Mouse (Mus musculus) hindbrain, embryonic 13.5 days (tissue): ENCODE measurements around the gene Gm5485. TPM values are rescaled to one million over a fixed set of nuclear protein-coding genes. Genes with fewer than 3 reads are reported as not detected.

Source experiments
- ATAC-seq: fragments of 200-750 bp; cut with Nextera tagmentation; 2 replicates; pipeline ENCODE4 v1.8.0; 2017; ENCODE audit warnings: moderate TSS enrichment; ENCODE audit not compliant: low FRiP score
- H3K27ac ChIP-seq: fragments of 300-500 bp; sonication (generic); 2 replicates; pipeline ENCODE4 v1.5.1; 2015; ENCODE audit warnings: inconsistent platforms, mild to moderate bottlenecking, moderate library complexity
- H3K27me3 ChIP-seq: fragments of 300-500 bp; sonication (generic); 2 replicates; pipeline ENCODE4 v1.6.1; 2015; ENCODE audit warnings: mild to moderate bottlenecking, inconsistent platforms
- H3K36me3 ChIP-seq: fragments of 300-500 bp; sonication (generic); 2 replicates; pipeline ENCODE4 v1.6.1; 2015; ENCODE audit warnings: mild to moderate bottlenecking, inconsistent platforms
- H3K4me1 ChIP-seq: fragments of 300-500 bp; sonication (generic); replicated peaks from 2 replicates; pipeline ENCODE4 v1.6.1; 2015; ENCODE audit warnings: inconsistent platforms
- H3K4me2 ChIP-seq: fragments of 300-500 bp; sonication (generic); 2 replicates; pipeline ENCODE4 v1.6.1; 2015; ENCODE audit warnings: inconsistent platforms, mild to moderate bottlenecking, moderate library complexity
- H3K4me3 ChIP-seq: fragments of 300-500 bp; sonication (generic); 2 replicates; pipeline ENCODE4 v1.5.1; 2015; ENCODE audit warnings: mild to moderate bottlenecking, inconsistent platforms
- H3K9ac ChIP-seq: fragments of 300-500 bp; sonication (generic); 2 replicates; pipeline ENCODE4 v1.6.1; 2015; ENCODE audit warnings: mild to moderate bottlenecking, inconsistent platforms
- H3K9me3 ChIP-seq: fragments of 300-500 bp; sonication (generic); 2 replicates; pipeline ENCODE4 v1.6.1; 2016; ENCODE audit warnings: inconsistent platforms
- WGBS: fragments of 180-500 bp; shearing (Covaris S2); methylation state at CpG from one replicate; pipeline ENCODE4 v1.1.7; 2015; 5-methylcytosine and 5-hydroxymethylcytosine counted together
- polyA plus RNA-seq: library from polyadenylated mRNA; unstranded; fragments of >200 nt; fragmentation: Nextera tagmentation; extraction: Ambion mirVana; gene quantifications from 2 replicates; pipeline ENCODE4 v1.2.1, GENCODE M21; 2015

Gene Gm5485
- polyA plus RNA-seq, 1 experiment from 2014 or later, result not detected

GRCm38 (mm10) chr16:48356417-48356816 lies 55.8 kb downstream of the Gm5485 start:
- WGBS, result 84% methylated on average over 1 of the region's 1 CpGs
- H3K4me1 ChIP-seq, result no peaks in the 10 kb centered on the region
- H3K4me2 ChIP-seq, result no peak overlapping the region
- H3K9me3 ChIP-seq, result no peaks in the 10 kb centered on the region
- H3K4me3 ChIP-seq, result no peak overlapping the region
- H3K27me3 ChIP-seq, result no peaks in the 10 kb centered on the region
- H3K27ac ChIP-seq, result no peak overlapping the region
- ATAC-seq, result no peak
- H3K36me3 ChIP-seq, result no peaks in the 10 kb centered on the region
- H3K9ac ChIP-seq, result no peak overlapping the region

GRCm38 (mm10) chr16:48355716-48356115 lies 56.5 kb downstream of the Gm5485 start:
- Histone ChIP-seq H3K27ac (no peak overlapping the region), H3K9me3 (no peaks in the 10 kb centered on the region), H3K9ac (no peak overlapping the region), H3K4me2 (no peak overlapping the region), H3K27me3 (no peaks in the 10 kb centered on the region), H3K4me3 (no peak overlapping the region), H3K4me1 (no peaks in the 10 kb centered on the region), H3K36me3 (no peaks in the 10 kb centered on the region)
- WGBS, result 86% methylated on average over 5 of the region's 5 CpGs
- ATAC-seq, result no peak

Other genes starting within 250 kb of the Gm5485 start
- not detected in 2 replicates for gene Dppa4, start 128.7 kb downstream of the Gm5485 start, polyA plus RNA-seq
- 0.10 TPM in 1 of 2 replicates, not detected in the other for gene Dppa2, start 108.5 kb downstream of the Gm5485 start, polyA plus RNA-seq
- 0.05 TPM in 1 of 2 replicates, not detected in the other for gene Morc1, start 18.8 kb upstream of the Gm5485 start, polyA plus RNA-seq